Mouse (Mus musculus) fibroblast of lung, adult 2 months (primary cell): ENCODE measurements around the gene Rora.

Experiments used
- DNase-seq: peaks from one replicate; pipeline ENCODE4 v3.0.0-alpha.2; 2011; ENCODE audit warnings: low read depth

The Rora gene

DNA sequence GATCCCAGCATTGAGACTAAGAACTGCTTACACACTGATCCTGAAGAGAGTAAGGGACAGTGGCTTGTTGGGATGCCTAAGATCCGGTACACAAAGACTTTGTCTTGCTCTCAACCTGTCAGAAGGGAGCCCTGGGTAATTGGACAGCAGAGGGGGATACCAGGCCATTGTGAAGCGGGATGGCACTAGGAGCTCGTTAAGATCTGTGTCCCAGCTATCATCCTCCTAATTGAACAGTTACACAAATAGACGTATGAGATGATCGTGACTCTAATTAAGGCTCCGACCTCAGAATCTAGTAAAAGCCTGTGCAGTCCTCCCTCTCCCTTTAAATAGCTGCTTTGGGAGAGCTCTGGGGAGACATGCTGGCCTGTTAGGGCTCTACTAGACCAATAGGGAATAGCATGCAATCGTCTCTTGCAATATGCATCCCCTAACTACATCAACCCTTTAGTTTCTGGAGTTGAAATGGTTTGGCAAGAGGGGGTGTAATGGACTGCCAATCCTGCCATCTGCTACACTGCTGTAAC lies 359.7 kb downstream of the Rora start:
- DNase-seq: no peak

DNA sequence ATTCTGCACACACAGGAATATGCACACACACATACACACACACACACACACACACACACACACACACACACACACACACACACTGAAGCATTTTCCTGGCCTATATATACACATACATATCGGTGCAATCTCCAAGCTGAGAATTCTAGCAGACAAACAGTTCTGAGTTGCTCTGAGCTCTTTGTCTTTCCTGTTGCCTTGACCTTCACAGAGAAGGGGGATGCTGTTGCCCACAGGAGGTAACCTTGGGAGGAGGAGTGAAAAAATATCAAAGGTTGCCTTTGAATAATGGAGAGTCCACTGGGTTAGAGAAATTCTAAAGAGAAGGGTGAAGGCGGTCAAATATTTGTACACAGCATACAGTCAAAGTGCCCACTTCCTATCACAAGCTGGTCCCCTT lies 360.6 kb downstream of the Rora start:
- DNase-seq: no peak

- no peak for DNase-seq
Observed at GRCm38 (mm10) chr9:69020381-69020780, 366.8 kb downstream of the Rora start.

DNA sequence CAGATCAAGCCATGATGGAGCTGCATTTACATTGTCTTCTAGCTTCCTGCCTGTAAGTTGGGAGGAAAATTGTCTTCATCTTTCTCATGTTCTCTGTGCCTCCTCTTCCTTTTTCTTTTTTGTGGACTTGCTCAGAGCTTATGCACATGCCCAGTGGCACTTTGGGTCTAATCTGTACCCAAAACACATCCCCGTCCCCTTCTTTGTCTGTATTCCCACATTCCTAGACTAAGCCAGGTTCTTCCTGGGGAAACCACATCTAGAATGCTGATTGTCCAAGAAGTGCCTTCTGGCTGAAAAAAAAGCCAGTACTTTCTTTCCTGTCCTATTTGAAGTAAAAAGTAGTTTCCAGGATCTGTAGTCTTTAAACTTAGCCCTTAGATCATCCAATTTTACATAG lies 367.9 kb downstream of the Rora start:
- DNase-seq: no peak

GRCm38 (mm10) chr9:69023314-69023713 lies 369.7 kb downstream of the Rora start:
- no peak for DNase-seq

DNA sequence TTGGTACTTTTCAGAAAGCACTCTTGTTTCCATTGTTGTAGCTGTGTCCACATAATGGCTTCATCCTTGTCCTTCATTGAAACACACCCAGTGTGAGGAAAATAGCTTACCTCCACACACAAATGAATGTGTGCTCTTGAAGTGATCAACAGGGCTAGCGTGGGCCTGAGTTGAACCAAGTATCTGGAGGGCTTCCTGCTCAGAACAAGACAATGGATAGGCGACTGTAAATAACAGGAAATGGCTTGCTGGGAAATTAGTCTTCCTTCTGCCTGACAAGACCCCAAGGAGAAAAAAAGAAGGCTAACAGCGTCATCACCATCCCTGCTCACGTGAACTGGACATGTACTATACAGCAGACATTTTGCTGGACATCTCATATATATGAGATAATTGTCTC lies 374.6 kb downstream of the Rora start:
- DNase-seq: no peak

- DNase-seq: no peak
Observed at GRCm38 (mm10) chr9:69034301-69034871, 380.8 kb downstream of the Rora start.

DNA sequence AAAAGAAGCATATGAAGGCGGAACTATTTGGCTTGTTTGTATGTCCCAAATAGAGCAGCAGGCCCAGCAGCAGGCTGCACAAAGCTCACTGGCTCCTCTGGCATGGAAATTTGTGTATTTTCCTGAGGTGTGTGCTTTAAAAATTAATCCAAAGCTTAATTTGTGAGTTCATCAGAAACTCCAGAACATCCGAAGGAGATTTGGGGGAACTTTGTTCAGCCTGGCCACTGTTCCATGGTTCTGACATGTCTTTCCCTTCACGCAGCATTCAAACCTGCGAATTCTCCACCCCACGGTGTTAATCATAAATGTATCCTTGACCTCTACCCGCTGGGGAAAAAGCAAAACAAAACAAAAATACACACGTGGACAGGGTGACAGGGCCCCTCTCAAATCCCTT lies 381.9 kb downstream of the Rora start:
- no peak for DNase-seq

- no peak for DNase-seq
Observed at GRCm38 (mm10) chr9:69036296-69036695, 382.7 kb downstream of the Rora start.

- DNase-seq: no peak
Observed at GRCm38 (mm10) chr9:69043920-69044613, 390.5 kb downstream of the Rora start.

DNA sequence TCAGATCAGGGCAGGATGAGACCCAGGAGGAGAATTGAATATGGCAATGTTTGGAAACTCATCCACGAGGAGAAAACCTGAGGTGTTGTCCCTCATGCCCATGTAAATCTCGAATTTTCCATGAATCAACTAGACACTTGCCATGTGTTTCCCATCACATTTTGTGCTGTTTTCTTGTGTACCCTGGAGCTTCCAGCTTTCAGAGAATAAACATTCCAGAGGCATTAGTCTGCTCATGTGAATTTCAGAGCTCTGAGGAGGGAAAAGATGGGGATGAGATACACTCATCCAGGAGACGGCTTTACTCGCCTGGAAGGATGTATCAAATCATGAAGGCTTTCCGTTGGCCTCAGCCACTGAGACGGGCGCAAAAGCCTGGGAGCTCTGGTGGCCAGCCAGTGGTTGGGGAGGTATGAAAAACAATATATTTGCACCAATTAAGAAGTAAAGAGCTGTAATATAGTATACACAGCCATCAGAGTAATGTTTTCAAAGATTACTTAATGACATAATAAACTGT lies 391.1 kb downstream of the Rora start:
- no peak for DNase-seq

- DNase-seq: no peak
Observed at GRCm38 (mm10) chr9:69045908-69046307, 392.3 kb downstream of the Rora start.

GRCm38 (mm10) chr9:69050856-69051255 lies 397.3 kb downstream of the Rora start:
- DNase-seq: no peak

GRCm38 (mm10) chr9:69051890-69052289 lies 398.3 kb downstream of the Rora start:
- DNase-seq: no peak

DNA sequence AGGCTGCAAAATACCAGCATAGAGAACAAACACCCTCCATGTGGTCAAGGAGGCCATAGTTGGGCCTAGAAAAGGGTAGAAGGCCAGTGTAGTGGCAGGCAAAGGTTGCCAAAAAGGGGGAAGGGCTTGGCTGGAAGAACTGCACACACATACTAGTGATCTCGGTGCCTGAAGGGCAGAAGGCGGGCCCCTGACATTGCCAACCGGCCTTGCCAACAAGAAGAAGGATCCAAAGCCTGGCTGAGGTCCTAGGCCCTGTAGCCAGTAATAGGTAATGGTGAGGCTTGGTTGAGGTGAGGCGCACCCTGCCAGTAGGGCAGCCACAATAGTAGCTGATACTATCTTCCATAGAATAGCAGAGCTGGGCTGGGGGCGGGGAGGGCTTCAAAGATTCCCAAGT lies 401.7 kb downstream of the Rora start:
- DNase-seq: no peak

GRCm38 (mm10) chr9:69071203-69071867 lies 417.7 kb downstream of the Rora start:
- DNase-seq: no peak

DNA sequence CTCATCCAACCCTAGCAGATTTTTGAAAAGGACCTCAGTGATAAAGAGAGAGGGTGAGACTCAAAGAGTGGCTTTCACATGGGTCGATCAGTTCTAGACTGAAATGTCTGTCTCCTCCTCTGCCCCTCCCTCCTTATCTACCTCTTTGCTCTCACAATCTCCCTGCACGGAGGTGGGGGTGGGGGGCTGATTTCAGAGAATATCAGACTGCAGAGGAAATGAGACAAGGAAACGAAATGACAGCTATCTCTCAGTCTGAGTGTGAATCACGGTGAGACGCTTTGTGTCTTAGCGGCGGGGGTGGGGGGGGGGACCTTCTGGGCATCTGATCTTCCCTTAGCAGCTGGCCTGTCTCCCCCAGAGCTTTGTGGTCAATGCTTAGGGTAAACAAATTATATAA lies 419.7 kb downstream of the Rora start:
- DNase-seq: no peak

GRCm38 (mm10) chr9:69084086-69084719 lies 430.6 kb downstream of the Rora start:
- DNase-seq: no peak

DNA sequence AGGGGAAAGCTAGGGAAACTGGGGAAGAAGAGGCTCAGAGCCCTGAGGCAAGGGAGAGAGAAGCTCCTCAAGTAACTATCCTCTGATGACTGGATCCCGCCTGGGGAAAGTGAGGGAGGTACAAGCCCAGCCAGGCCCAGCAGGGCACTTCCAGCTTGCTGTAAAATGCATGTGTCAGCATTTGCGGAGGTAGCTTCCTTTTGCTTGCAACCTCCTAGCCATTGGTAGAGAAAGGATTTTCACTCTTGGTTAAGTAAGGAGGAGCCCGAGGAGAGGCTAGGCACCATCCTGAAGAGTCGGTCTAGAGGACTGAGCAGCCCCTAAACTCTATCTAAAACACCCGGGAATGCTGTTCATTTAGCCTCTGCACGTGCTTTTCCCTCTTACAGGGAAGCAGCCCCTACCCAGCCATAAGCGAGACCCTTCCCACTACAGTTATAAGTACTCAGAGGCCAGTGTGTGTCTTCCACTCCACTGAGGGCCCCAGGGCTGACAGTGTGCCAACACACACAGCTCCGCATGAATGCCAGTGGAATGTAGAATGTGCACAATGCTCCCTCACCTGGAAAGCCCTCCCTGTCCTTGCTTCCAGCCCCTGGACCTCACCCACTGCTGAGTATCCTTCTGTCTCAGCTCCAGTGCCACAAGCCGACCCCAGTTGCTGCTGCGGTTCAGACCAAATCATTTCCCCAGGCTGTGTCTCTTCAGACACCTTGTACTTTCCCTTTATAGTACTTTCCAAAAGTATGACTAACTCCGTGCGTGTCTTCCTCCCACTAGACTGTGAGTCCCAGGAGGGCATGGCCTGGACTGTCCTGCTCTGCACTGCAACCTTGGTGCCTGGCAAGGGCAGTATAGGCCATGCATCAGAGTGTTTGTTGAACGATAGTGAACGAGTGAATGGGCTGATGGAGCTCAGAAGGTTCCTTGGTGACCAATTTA lies 431.4 kb downstream of the Rora start:
- DNase-seq: no peak

GRCm38 (mm10) chr9:69086844-69087243 lies 433.3 kb downstream of the Rora start:
- no peak for DNase-seq

DNA sequence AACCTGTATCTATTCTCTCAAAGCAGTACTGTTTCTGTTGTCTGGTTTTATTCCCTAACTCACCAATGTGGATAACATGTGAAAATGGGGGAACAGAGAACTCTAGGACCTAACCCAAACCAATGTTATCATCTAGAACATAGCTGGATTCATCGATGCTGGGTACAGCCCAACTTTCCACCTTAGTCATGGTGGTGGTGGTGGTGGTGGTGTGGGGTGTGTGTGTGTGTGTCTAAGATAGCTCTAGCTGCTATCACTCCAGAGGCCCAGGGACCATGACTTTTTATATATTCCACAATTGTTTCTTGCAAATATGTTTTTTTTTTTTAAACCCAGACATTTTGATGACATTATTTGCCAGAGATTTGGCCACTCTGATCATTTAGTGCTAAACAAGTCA lies 433.7 kb downstream of the Rora start:
- DNase-seq: no peak
